Mouse (Mus musculus) CH12.LX (cell line): Measurements from ENCODE around the gene Slc5a1. TPM values are rescaled to one million over a fixed set of nuclear protein-coding genes. Genes with fewer than 3 reads are reported as not detected.

Experiments used
- DNase-seq: peaks from one replicate; pipeline ENCODE4 v3.0.0-alpha.2; 2013; ENCODE audit errors: extremely low read depth
- H3K27ac ChIP-seq: 2 replicates; pipeline ENCODE4 v1.5.1; 2012; ENCODE audit warnings: low read depth, mild to moderate bottlenecking, control low read depth, moderate library complexity; ENCODE audit not compliant: insufficient read depth
- H3K27me3 ChIP-seq: replicated peaks from 2 replicates; pipeline ENCODE3; 2012; ENCODE audit warnings: inconsistent platforms
- H3K36me3 ChIP-seq, 2 experiments: replicated peaks in 1 of 2; 2 replicates each; pipeline versions ENCODE3 to v1.6.1; 2012; ENCODE audit warnings: inconsistent platforms in 1 of 2, low read length in 1 of 2, mild to moderate bottlenecking in 1 of 2, mixed read lengths in 1 of 2, moderate library complexity in 1 of 2; ENCODE audit not compliant: control insufficient read depth in 1 of 2, insufficient read depth in 1 of 2
- H3K4me1 ChIP-seq, 2 experiments: 2 replicates each; pipeline ENCODE4 v1.6.1; 2012; ENCODE audit warnings: inconsistent platforms in 1 of 2, moderate library complexity in 1 of 2; ENCODE audit not compliant: insufficient read depth in 2 of 2, control insufficient read depth in 1 of 2
- H3K4me2 ChIP-seq: 2 replicates; pipeline ENCODE4 v1.6.1; 2012; ENCODE audit warnings: low read depth, mild to moderate bottlenecking, control low read depth; ENCODE audit not compliant: poor library complexity, insufficient read depth, severe bottlenecking
- H3K4me3 ChIP-seq, 3 experiments: fragments of 150-350 bp in 1 of 3; sonication (generic) in 1 of 3; replicated peaks in 1 of 3; 2 replicates each; pipeline versions ENCODE3 to v1.5.1; 2011 to 2012; ENCODE audit warnings: low read depth in 2 of 3, low read length in 2 of 3, mild to moderate bottlenecking in 2 of 3, moderate library complexity in 2 of 3, control low read depth in 1 of 3, improper control_type of control experiment in 1 of 3, inconsistent platforms in 1 of 3, mixed read lengths in 1 of 3; ENCODE audit not compliant: poor library complexity in 1 of 3
- H3K79me2 ChIP-seq: replicated peaks from 2 replicates; pipeline ENCODE4 v1.6.1; 2012; ENCODE audit warnings: mild to moderate bottlenecking, moderate library complexity; ENCODE audit not compliant: control insufficient read depth, poor library complexity, insufficient read depth, severe bottlenecking; ENCODE audit errors: extremely low read depth
- H3K9ac ChIP-seq: 2 replicates; pipeline ENCODE4 v1.6.1; 2012; ENCODE audit warnings: low read depth, mild to moderate bottlenecking, control low read depth, moderate library complexity; ENCODE audit not compliant: insufficient read depth
- H3K9me3 ChIP-seq: replicated peaks from 2 replicates; pipeline ENCODE3; 2012; ENCODE audit warnings: low read length, inconsistent platforms, mixed read lengths
- CHD1 ChIP-seq: IDR thresholded peaks from 2 replicates; pipeline ENCODE4 v1.6.1; 2012; ENCODE audit warnings: low read depth, low read length, improper control_type of control experiment, inconsistent platforms
- CHD2 ChIP-seq: IDR thresholded peaks from 2 replicates; pipeline ENCODE4 v1.6.1; 2011; ENCODE audit warnings: low read length, improper control_type of control experiment
- CTCF ChIP-seq, 2 experiments: IDR thresholded peaks in 1 of 2; conservative IDR thresholded peaks in 1 of 2; 2 replicates each; pipeline ENCODE4 v1.5.1; 2011 to 2012; ENCODE audit warnings: low read depth in 2 of 2, low read length in 2 of 2, improper control_type of control experiment in 1 of 2, inconsistent platforms in 1 of 2, mild to moderate bottlenecking in 1 of 2, moderate library complexity in 1 of 2
- ELF1 ChIP-seq: IDR thresholded peaks from 2 replicates; pipeline ENCODE4 v1.6.1; 2014; ENCODE audit warnings: low read depth, mild to moderate bottlenecking, inconsistent platforms, low read length, improper control_type of control experiment
- JUN ChIP-seq: IDR thresholded peaks from 2 replicates; pipeline ENCODE4 v1.6.1; 2011; ENCODE audit warnings: low read depth, mild to moderate bottlenecking, low read length, improper control_type of control experiment, moderate library complexity; ENCODE audit not compliant: insufficient read depth
- MAFK ChIP-seq: IDR thresholded peaks from 2 replicates; pipeline ENCODE4 v1.6.1; 2011; ENCODE audit warnings: low read length, improper control_type of control experiment; ENCODE audit not compliant: insufficient replicate concordance
- MAZ ChIP-seq: IDR thresholded peaks from 2 replicates; pipeline ENCODE4 v1.6.1; 2012; ENCODE audit warnings: low read depth, mild to moderate bottlenecking, inconsistent platforms, low read length, improper control_type of control experiment, moderate library complexity
- MEF2A ChIP-seq: IDR thresholded peaks from 2 replicates; pipeline ENCODE4 v1.6.1; 2014; ENCODE audit warnings: low read depth, mild to moderate bottlenecking, inconsistent platforms, low read length, improper control_type of control experiment, borderline replicate concordance
- PAX5 ChIP-seq: IDR thresholded peaks from 2 replicates; pipeline ENCODE4 v1.6.1; 2012; ENCODE audit warnings: low read length, inconsistent platforms, mixed read lengths
- POLR2AphosphoS2 ChIP-seq: IDR thresholded peaks from 2 replicates; pipeline ENCODE4 v1.6.1; 2011; ENCODE audit warnings: low read depth, low read length, improper control_type of control experiment
- RCOR1 ChIP-seq: conservative IDR thresholded peaks from 2 replicates; pipeline ENCODE4 v1.6.1; 2012; ENCODE audit warnings: low read depth, mild to moderate bottlenecking, inconsistent platforms, low read length, improper control_type of control experiment
- TBP ChIP-seq: conservative IDR thresholded peaks from 2 replicates; pipeline ENCODE4 v1.6.1; 2011; ENCODE audit warnings: low read depth, low read length, improper control_type of control experiment
- UBTF ChIP-seq: IDR thresholded peaks from 2 replicates; pipeline ENCODE4 v1.6.1; 2012; ENCODE audit warnings: low read depth, mild to moderate bottlenecking, inconsistent platforms, low read length, improper control_type of control experiment, moderate library complexity
- ZKSCAN1 ChIP-seq: IDR thresholded peaks from 2 replicates; pipeline ENCODE4 v1.6.1; 2012; ENCODE audit warnings: low read depth, inconsistent platforms, low read length, improper control_type of control experiment, borderline replicate concordance
- ZMIZ1 ChIP-seq: IDR thresholded peaks from 2 replicates; pipeline ENCODE4 v1.6.1; 2012; ENCODE audit warnings: low read depth, mild to moderate bottlenecking, inconsistent platforms, low read length, improper control_type of control experiment
- ZNF384 ChIP-seq: IDR thresholded peaks from 2 replicates; pipeline ENCODE4 v1.6.1; 2012; ENCODE audit warnings: low read depth, low read length, improper control_type of control experiment, inconsistent platforms
- dilution Hi-C: fragments of 300-500 bp; cut with MboI; formaldehyde crosslinking; loops from 2 replicates; pipeline ENCODE4 v1.14.3; 2020; ENCODE audit warnings: low sequenced_read_pairs; ENCODE audit not compliant: extremely low pct_unique_long_range_greater_than_20kb, extremely low pct_ligation_motif_present
- in situ Hi-C: fragments of 300-500 bp; cut with MboI; formaldehyde crosslinking; loops from 3 replicates; pipeline ENCODE4 v1.14.3; 2019; ENCODE audit warnings: low sequenced_read_pairs, low pct_ligation_motif_present, low pct_unique_long_range_greater_than_20kb, mixed read lengths
- polyA plus RNA-seq: library from polyadenylated mRNA; unstranded; fragments of >175 nt; gene quantifications from 2 replicates; pipeline ENCODE4 v1.2.1, GENCODE M21; 2012; ENCODE audit warnings: low read depth; ENCODE audit not compliant: insufficient read length
- total RNA-seq, 2 experiments: library from RNA; depleted of rRNA; stranded (reverse); fragments of 300-350 nt in 1 of 2; fragments of >200 nt in 1 of 2; gene quantifications; 2 replicates each; pipeline ENCODE4 v1.2.3; 2012 to 2014

Gene Slc5a1
- 0.29 and 0.38 TPM in 2 replicates for total RNA-seq (2012; rRNA removed)
- total RNA-seq (2014; rRNA removed) = 0.14 and 0.30 TPM in 2 replicates
- polyA plus RNA-seq = 0.19 and 0.33 TPM in 2 replicates

- Histone ChIP-seq H3K36me3 (no peaks in the 10 kb centered on the region), H3K27ac (no peak within 1 kb of the TSS), H3K4me2 (no peak within 1 kb of the TSS), H3K27me3 (peaks cover 26% of the 10 kb centered on the region), H3K4me1 (no peaks in the 10 kb centered on the region)
- dilution Hi-C loops = no loop called here
- DNase-seq = no peak
- TF ChIP-seq MAFK = no peak
- no peak for TF ChIP-seq CHD1
- TF ChIP-seq, all 38 proteins: peak for 0
- in situ Hi-C loops = no loop called here
- Histone ChIP-seq H3K9ac (no peak within 1 kb of the TSS), H3K4me3 (no peak within 1 kb of the TSS), H3K79me2 (no peaks in the 10 kb centered on the region), H3K9me3 (peaks cover 2% of the 10 kb centered on the region)
Observed at GRCm38 (mm10) chr5:33104025-33104481, at the start of gene Slc5a1. Slc5a1 (plus strand) TSS chr5:33104219.

DNA sequence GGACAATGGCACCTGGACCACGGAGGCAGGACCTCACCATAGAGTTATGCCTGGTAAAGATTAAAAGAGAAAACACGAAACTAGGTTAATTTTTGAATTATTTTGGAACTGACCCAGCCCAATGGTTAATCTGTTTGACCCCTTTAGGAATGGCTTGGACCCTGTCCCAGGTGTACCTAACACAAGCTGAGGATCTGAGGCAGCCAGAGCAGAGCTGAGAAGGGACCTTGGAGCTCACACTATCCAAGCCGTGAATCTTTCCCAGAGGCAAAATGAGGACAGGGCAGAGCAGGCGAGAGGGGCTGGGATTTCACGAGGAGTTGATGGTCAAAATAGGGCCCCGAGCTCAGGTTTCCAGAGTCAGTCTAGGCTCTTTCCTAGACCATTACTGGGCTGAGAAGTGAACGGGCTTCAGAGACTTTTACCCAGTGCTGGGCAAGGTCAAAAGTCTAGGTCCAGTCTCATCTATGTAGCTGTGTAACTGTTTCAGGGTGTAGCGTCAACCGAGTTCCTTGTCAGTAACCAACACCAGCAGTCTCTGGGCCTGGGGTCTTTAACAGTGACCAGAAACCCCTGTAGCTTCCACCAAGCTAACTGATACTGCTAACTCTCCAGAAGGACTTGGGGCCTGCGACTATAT lies 47.8 kb upstream of the Slc5a1 start:
- dilution Hi-C loops = no loop called here
- Histone ChIP-seq H3K4me1 (no peaks in the 10 kb centered on the region), H3K36me3 (no peaks in the 10 kb centered on the region), H3K9me3 (peaks cover 3% of the 10 kb centered on the region), H3K79me2 (no peaks in the 10 kb centered on the region), H3K27me3 (peaks cover 28% of the 10 kb centered on the region), H3K9ac (no peak overlapping the region), H3K4me3 (no peak overlapping the region), H3K4me2 (no peak overlapping the region), H3K27ac (no peak overlapping the region)
- no peak for DNase-seq
- TF ChIP-seq UBTF = no peak
- TF ChIP-seq PAX5 = no peak
- no peak for TF ChIP-seq POLR2AphosphoS2
- no peak for TF ChIP-seq MAZ
- TF ChIP-seq JUN = no peak
- TF ChIP-seq ZKSCAN1 = no peak
- no peak for TF ChIP-seq MEF2A
- no peak for TF ChIP-seq ZMIZ1
- TF ChIP-seq ZNF384 = no peak
- TF ChIP-seq TBP = no peak
- no peak for TF ChIP-seq RCOR1
- no peak for TF ChIP-seq ELF1
- TF ChIP-seq CTCF (conservative IDR thresholded peaks at IDR 0.05 in 1 of 2, IDR thresholded peaks at IDR 0.05 in 1 of 2; ENCODE audit: low read depth in 2 of 2, low read length in 2 of 2) = no peak
- TF ChIP-seq CHD2 = no peak
- in situ Hi-C loops = no loop called here
